Mouse (Mus musculus) central nervous system, embryonic 14 days (tissue): ENCODE results near the gene Sipa1l1. TPM values are rescaled to one million over a fixed set of nuclear protein-coding genes. Genes with fewer than 3 reads are reported as not detected.

Experiments
- polyA plus RNA-seq: library from polyadenylated mRNA; depleted of rRNA; stranded (reverse); fragments of >200 nt; gene quantifications from 2 replicates; pipeline ENCODE4 v1.2.3, GENCODE M21; 2012; rRNA removed

The Sipa1l1 gene
- polyA plus RNA-seq, result 23.2 and 25.3 TPM in 2 replicates

DNA sequence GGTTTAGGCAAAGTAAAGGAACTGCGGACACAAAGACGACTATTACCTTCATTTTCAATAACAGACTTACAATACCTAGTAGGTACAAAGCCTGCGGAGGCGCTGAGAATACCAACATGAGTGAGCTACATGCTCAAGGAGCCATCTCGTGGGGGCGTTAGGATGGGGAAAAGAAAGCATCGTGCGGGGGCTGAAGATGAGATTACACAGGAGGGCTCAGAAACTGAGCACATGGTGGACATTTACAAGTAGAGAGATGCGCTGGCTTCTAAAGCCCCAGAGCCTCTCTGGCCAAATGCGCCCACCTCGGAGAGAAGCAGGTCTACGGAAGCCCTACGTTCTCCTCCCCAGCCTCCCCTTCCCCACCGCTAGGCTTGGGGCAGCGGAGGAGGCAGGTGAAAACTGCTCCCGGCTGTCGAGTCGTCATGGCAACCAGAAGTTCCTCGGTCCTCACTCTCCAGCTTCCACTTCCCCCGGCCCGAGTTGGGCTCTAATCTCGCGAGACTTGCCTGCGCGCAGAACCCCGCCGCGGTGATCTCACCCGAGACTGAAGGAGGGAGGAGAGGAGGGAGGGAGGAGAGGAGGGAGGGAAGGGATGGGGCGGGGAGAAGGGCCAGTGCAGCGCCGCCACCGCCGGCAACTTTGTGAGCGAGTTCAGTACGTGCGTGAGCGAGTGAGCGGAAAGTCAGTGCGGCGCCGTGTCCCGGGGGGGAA is at the start of gene Sipa1l1:
Sipa1l1 (plus strand) TSS at position 501 of the 714 bp plus-strand sequence.

